Mouse (Mus musculus) lung, postnatal 25 days (tissue): ENCODE measurements around the gene Atad5.
"Not testable (repeated sequence)": the region's sequence is repeated elsewhere in the genome, so short reads cannot be mapped to it uniquely, and the experiment has no call there.

ENCODE experiments used
- DNase-seq: peaks from one replicate; pipeline ENCODE4 v3.0.0; 2022; ENCODE audit warnings: low spot score

Gene Atad5

DNA sequence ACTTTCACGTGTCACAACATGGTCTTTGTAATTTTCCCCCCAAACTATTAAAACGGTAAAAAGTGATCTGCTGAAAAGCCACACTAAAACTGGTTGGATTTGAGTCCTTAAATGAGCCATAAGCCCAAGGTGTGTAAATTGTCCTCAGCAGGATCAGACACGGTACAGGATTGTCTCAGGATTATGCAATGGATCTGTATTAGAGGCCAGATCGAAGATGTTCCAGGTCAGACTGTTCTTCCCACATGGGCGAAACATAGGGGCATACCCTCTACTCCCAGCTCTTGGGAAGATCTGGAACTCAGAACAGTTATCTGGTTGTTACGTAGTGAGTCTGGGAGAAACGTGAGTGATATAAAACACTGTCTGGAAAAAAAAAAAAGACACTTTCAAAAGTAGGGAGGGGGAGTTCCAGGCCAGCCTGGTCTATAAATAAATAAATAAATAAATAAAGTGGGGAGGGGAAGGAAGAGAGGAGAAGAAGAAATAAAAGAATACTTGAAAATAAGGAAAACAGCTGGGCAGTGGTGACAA lies 7.3 kb upstream of the Atad5 start:
- DNase-seq: no peak

DNA sequence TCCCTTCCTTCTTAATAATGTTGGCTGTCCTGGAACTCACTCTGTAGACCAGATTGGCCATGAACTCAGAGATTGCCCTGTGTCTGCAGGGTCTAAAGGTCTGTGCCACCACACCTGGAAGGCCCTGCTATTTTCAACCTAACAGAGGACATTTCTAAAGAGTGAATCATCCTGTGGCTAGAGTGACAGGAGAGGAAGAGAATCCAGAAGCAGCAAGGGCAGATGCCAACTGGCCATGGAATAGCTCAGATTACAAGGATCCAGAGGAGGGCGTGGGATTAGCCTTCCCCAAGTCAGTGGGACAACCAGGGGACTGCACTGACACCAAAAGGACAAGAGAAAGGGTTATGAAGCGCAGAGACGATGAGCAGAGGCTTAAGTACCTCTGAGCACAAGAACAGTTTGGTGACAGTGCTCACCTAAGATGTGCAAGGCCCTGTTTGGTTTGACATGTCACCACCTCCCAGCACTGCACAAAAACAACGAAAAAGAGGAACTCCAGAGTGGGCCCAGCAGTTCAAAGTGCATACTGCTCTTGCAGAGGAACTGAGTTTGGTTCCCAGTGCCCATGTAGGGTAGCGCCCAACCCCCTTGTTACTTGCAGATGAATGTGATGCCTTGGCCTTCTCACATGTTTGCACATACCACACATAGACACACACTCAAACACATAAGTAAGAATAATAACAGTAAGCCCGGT lies 3.7 kb upstream of the Atad5 start:
- peak; percentile 55 for DNase-seq

DNA sequence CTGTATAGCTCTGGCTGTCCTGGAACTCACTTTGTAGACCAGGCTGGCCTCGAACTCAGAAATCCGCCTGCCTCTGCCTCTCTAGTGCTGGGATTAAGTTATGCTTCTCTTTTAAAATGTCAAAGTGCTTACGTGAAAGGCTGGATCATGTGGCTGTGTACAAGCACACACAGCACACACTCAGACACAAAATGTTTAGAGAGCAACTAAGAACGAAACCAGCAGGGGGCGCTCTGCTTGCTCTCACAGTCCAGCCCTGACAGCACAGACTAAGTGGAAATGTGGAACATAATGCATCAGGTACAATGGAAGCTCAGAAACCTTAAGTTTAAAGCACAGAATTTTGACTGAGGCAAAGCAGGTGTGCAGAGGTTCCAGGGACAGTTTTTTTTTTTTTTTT lies 2.4 kb upstream of the Atad5 start:
- DNase-seq: peak; percentile 88

DNA sequence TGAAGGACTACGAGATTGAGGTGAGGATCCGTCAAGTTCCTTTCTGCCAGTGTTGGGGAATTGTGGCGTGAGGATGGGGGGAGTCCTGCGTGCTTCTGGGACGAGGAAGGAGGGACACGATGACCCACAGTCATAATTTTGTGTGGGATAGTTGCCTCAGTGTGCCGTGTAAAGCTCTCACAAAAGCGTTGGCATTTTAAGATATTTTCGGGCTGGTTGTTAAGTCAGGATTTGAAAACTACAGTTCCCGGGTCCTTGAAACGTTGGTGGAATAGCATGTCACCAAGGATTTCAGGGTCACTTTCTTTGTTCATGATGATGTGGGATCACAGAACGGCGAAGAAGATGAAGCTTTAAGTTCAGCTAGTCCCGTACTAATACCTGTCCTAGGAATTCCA lies 616 bp downstream of the Atad5 start:
- DNase-seq: no peak

DNA sequence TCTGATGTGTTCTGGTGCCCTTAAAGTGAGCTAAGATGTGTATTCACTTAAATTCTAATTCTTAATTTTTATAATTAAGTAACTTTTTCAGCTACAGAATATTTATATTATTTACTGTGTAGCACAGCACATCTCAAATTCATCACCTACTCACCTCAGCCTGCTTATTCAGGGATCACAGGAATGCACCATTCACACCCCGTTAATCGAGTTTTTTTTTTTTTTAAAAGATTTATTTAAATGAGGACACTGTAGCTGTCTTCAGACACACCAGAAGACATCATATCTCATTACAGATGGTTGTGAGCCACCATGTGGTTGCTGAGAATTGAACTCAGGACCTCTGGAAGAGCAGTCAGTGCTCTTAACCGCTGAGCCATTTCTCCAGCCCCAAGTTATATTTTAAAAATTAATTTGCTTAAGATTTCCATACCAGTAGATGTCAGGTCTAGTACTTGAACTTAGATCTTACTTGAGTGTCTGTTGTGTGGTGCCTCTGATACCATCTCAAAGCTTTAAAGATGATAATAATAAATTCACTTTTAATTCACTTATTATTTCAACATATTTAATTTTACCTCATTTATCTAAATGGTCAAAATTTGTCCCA lies 1.5 kb downstream of the Atad5 start:
- DNase-seq: no peak

DNA sequence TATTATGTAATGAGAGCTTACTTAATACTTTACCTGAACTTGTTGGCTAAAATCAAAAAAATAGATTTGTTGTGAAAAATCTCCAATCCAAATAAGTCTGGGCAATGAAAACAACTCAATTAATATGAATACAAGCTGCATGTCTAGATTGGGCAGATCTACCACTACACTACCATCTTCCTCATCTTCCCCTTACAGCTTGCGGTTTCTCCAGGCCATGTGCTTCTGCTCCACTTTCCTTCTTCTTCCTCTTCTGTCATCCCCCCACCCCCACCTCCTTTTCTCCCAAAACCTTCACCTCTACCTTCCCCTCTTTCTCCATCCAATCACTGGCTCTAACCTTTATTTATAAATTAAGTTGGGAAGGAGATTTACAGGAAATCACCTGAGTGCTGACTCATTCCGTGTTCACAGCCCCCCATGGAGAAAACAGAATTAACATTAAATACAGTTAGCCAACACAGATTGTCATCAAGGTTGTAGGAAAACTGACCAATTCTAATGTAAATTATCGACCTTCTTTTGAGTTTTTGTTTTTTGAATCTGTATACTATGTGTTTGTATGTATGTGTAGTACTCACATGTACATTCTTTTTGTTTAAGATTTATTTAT lies 9.3 kb downstream of the Atad5 start:
- no peak for DNase-seq

DNA sequence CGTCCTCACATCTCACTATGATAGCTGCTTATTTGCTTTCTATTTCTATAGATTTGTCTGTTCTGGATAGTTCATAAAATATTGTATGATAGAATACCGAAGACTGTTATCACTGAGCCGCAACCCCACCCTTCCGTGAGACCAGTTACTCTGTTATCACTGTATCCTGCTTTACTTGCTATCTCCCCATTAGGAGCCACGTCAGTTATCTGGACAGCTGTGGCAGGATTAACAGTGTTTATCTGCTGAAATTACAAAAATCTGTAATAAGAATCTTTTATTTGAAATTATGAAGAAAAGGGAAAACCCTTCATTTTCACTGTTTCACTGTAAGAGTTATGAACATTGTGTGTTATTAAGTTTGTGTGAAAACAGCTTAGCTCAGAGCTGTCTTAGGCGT lies 12.1 kb downstream of the Atad5 start:
- DNase-seq: no peak

DNA sequence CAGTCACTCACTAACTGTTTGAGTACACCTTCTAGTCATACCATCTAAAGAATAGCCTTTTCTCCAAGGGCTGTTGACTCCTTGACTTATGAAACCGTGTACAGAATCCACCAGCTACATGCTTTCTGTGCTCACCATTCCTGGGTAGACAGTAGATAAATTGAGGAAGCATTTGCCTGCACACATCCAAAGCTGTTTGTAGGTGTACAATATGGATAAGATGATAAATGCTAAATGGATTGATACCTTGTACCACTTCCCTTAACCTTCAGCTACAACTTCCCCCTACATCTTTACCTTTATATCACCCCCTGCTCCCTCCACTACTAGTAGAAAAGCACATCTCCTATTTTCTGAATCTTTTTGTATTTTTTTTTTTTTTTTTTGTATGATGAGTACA lies 15.2 kb downstream of the Atad5 start:
- DNase-seq: no peak

DNA sequence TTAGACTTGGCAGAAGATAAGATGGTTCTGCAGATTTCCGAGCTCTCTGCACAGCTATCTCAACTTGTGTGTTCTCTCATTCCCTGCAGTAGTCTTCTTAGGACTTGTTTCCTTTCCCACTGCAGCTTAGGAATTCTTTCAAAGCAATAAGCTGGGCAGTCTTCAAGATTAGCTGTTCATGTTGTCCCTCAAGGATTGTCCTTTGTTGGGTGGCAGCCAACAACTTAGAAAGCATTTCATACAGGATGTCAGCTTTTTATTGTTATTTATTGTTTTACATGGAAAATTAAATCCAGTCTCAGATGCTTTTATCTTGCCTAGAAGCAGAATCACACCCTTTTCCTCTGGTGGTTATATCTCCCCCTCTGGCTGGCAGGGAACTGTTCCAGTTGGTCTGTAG lies 27.2 kb downstream of the Atad5 start:
- DNase-seq: no peak

DNA sequence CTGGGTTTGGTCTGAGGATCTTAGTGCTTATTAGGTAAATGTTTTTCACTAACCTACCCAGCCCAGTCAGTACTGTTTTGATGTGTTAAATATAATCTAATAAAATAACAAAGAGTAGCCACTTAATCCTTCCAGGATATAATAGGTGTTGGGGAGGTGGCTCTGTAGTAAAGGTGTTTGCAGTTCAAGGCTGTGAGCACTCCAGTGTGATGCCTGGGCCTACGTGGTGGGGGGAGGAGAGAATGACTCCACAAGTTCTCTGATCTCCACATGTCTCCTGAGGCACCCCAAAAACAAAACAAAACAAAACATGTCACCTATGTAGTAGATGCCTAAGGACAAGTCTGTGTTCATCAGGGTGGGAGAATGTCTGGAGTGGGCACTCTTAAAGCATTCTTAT lies 42.9 kb downstream of the Atad5 start:
- DNase-seq: no peak

DNA sequence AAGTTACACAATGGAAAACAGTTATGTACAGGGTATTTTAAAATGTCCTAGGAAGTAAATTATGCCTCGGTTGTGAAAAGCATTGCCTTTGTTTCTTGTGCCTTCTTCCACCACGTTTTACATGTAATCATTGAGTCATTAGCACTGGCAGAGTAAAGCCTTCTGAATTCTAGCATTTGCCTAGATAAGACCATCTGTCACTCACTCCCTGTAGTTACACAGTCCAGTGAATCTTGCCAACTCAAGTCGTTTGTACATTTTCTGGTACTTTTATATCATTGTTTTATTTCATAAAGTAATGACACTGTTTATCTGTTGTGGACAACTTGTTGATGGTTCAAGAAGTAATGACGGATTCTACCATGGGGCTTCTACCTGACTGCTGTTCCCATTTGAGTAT lies 45.5 kb downstream of the Atad5 start:
- no peak for DNase-seq

DNA sequence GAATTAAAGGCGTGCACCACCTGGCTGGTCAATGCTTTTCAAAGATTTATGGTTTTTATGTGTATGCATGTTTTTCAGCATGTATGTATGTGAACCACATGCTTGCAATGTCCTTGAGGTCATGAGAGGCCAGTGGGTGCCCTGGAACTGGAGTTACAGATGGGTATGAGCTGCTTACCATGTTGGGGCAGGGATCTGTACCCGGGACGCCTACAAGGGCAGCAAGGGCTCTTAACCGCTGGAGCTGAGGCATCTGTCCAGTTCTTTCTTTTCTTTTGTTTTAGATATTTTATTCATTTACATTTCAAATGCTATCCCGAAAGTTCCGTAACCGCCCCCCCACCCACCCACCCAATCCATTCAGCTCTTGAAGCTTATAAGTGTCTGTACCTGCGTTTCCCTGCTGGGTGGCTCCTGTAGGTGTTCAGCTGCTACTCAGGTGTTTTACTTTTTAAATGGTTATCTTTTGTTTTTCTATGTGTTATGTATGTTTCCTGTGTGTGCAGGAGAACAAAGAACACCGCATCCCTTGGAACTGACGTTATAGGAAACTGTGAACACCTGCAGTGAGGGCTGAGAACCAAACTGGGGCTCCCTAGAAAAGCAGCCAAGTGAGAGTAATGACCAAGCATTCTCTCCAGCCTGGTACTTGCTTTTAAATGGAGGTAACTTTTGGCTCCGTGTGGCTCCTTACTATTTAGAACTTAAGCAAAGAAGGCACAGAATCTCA lies 46.9 kb downstream of the Atad5 start:
- DNase-seq: no peak

DNA sequence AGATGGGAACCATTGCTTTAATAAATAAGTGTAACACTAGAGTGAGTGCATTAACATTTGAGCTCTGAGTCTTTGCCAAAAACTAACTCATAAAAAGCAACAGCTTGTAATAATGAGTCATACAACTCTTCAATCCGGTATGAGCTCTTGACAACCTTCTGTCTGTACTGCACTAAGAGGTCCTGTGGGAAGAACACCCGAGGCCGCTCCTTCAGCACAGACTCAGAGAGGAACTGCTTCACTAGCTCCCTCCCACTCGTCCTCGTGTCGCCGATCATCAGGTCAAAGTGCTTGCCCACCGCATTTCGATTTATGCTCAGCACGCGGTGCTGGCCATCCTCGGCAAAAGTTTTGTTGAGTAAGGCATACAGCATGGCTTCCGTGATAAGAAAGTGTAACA lies 47.6 kb downstream of the Atad5 start:
- DNase-seq: no peak

DNA sequence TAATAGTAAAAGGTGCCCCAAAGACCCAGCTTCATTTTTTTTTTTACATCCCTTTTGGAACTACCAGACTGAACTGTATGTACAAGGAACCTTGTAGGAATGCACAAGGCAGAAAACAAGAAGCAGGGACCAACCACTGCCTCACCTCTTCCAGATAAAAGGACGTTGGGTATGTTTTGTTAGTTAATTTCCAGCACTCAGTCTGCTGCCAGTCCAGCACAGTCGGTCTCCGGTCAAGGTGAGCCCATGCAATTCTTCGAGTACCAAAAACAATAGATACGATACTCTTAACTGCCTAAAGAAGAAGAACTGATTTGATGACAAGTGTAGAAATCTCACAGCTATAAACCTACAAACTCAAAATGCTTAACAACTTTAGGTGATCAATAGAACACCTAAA lies 48.6 kb downstream of the Atad5 start:
- DNase-seq: no peak

DNA sequence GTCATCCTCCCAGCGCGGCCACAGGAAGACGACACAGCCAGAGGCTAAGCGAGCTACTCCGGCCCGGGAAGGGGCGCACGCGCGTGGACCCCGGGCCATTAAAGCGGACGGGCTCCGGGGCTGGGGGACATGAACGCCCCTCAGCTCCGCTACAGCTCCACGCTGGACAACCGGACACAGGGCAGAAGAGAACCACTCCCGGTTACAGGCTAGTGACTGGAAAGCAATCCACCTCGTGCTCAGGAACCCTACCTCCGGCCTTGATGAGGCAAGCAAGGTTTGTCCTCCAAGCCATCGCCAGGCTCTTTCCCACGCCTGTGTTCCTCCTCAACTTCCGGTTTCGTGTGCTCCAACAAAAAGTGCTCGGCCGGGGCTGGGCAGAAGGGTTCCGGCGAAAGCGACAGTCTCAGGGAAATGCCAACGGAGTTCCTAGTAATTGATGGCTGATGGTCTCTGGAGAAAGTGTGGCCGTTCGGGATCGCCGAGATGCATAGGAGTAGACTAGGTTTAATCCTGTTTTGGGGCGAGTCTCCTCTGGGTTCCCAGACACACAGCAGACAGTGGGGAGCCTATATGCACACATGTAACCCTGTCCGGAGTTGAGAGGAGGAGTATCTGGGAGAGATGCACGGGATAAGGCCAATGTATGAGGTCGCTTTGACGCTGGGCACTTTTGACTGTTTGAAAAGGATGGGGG lies 52.8 kb downstream of the Atad5 start, which contains the start of gene Tefm:
Gene Tefm, minus strand, starts transcription at position 351 of the 697 bp plus-strand sequence.
- DNase-seq: peak; percentile 79

DNA sequence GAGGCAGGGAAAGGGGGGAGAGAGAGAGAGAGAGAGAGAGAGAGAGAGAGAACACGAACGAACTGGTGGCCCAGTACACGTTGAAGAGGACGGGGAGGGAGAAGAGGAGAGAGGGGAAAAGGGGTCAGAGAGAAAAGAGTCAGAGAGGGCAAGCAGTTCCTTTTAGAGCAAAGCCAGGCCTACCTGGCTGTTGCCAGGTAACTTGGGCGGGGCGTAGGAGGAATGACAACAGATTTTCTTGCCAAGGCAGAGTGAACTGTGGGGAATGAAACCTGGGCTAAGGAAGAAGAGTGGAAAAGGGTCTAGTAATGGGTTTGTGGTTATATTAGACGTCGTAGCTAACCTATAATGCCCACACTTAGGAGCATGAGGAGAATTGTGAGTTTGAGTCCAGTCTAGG lies 53.7 kb downstream of the Atad5 start:
- no peak for DNase-seq

DNA sequence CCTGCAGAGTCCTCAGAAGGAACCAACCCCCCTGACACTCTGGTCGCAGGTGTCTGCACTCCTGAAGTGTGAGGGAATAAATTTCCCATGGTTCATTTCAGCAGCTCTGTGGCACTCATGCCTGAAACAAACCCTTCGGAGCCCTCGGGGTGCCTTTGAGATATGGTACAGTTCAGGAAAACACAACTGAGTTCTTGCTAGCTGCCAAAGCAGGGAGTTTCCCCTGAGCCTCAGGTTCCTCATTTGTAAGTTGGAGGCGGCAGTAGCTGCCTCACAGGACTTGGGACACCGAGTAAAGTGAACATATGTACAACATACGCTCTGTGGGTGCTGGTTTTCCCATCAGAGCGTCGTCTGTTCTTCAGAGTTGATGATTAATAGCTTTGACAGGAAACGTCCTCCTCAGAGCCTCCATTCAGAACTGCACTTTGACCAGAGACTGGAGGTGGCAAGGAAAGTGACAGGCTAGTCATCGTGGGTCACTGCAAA lies 56.6 kb downstream of the Atad5 start:
- peak; percentile 44 for DNase-seq

DNA sequence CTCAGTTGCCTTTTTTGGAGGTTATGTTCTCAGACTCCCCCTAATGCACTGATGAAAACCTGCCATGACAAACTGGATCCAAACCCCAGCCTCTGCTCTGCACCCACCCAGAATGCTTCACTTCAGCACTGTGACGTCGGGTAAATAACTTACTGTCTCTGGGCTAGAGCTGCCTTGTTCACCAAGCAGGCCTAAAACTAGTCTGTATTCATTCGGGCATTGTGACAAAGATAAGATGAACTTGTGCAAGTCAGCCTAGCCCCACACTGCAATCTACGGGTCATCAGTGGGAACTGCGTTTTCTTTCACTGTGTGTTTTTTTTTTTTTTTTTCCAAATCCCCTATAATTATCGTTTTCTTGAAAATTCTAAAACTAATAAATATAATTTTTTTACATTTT lies 58.5 kb downstream of the Atad5 start:
- DNase-seq: no peak

DNA sequence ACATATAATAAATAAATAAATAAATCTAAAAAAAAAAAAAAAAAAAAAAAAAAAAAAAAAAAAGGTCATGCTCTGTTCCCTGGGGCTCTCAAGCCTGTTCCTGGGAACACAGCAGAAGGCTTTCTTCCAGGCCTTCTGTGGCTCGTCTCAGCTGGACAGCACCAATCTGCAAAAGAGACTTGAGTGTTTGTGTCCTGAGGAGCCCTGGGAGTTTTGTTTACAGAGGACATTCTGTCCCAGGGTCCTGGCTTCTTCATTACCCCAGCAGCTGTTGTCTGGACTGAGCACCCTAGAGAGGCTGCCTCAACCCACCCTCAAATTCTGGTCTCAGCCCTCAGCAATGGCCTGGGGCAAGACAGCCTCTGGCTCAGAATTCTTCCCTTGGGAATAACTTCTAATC lies 59.1 kb downstream of the Atad5 start:
- peak; percentile 68 for DNase-seq

DNA sequence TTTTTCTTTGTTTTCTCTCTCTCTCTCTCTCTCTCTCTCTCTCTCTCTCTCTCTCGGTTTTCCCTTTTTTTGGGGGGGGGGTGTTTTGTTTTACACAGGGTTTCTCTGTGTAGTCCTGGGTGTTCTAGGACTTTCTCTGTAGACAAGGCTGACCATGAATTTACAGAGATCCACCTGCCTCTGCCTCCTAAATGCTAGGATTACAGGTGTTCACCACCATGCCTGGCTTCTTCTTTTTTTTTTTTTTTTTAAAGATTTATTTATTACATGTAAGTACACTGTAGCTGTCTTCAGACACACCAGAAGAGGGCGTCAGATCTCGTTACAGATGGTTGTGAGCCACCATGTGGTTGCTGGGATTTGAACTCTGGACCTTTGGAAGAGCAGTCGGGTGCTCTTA lies 59.8 kb downstream of the Atad5 start:
- not testable (repeated sequence) for DNase-seq

DNA sequence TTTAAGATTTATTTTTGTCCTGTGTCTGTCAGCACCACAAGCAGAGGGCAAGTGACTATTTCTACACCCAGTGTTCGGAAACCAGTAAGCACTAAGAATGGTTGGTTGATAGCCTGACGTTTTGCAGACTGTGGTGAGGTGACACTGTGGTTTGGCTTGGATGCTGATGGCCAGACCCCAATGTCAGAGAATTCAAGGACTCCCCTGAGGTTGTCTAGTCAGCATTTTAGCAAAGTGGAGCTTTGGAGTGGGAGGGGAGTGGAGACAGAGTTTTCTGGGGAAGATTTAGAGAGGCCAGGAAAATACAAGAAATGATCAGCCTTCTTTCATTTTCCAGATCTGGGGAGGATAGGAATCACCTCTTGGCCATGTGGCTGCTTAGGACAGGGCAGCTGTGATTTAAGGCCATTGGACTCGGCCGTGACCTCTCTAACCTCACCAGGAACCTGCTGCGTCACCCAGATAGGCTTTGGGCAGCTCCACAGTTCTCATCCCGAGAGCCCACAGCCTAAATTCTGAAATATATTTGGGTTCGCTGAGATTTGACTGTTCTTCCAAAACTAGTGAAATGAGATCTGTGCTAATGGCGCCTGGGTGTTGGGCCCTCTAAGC lies 60.3 kb downstream of the Atad5 start:
- no peak for DNase-seq
